Mouse (Mus musculus) frontal cortex, adult (tissue): ENCODE measurements around the gene Fgfr1op2.

Experiments
- ATAC-seq: cut with Nextera tagmentation; 2 replicates; pipeline ENCODE4 v1.9.2; 2017; ENCODE audit warnings: mild to moderate bottlenecking, moderate library complexity, mixed read lengths; ENCODE audit not compliant: low TSS enrichment

Gene Fgfr1op2

DNA sequence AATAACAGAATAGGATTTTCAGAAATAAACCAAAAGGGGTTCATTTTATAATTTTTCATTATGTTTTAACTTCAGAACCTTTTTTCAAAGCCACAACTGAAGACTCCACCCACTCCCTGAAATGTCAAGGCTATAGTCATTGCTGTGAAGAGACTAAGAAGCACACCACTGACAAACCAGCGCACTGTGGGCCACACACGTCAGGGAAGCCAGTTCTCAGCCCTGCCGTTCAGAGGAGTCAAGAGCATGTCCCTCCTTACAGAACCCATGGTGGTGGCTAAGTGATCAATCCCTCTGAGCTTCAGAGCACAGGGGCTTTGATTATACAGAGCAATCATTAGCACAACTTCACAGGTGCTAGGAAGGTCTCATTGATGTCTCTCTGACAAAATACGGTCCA lies 25.6 kb downstream of the Fgfr1op2 start:
- ATAC-seq: no peak; the same call in 1 of the 2 replicates

DNA sequence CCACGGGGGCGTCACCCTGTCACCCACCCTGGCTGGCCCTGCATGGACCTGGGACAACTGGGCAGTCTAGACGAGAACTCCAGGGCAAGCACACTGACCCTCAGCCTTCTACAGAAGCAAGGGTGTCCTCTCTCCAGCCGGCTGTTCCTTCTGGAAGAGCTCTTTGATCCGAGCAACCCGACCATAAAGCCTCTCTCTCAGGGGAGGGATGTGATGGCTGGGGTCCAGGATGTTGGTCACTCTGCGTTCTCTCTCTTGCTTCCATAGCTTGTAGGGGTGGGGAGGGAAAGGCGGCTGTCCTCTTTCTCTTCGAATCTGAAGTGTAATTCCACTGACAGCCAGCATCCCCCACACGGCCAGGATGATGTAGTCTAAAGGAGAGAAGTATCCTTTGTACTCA lies 26.6 kb downstream of the Fgfr1op2 start:
- ATAC-seq: peak; percentile 7; the same call in 1 of the 2 replicates

DNA sequence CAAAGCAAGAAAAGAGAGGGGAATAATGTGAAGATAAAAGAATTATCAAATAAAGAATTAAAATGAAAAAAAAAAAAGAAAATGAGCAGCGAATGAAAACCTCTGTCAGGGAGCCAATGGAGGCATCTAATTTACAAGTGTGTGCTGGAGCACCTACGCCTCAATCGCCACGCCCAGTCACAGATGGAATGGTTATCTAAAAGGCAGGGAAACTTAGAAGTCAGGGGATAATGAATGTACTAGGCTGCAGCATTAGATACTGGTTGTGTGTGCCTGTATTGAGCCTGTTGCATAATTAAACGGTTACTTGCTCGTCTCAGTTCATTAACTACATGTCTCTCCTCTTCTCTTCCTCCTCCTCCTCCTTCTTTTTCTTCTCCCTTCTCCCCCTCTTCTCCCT lies 34.4 kb downstream of the Fgfr1op2 start:
- ATAC-seq: no peak

DNA sequence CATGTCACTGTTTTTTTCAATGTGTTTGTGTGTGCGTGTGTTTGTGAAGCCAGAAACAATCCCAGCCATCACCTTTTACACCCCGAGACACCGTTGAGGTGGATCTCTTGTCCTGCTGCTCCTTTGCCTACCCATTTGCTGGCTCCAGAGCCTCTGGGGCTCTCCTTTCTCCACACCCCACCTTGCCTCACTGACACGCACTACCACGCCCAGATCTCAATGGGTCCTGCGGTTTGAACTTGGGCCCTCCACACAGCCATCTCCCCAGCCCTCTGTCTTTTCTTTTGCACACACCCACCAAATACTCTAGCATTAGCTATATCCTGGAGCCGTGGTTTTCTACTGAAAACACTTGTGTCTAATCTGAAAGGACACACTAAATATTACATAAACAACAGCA lies 34.9 kb downstream of the Fgfr1op2 start:
- no peak for ATAC-seq

DNA sequence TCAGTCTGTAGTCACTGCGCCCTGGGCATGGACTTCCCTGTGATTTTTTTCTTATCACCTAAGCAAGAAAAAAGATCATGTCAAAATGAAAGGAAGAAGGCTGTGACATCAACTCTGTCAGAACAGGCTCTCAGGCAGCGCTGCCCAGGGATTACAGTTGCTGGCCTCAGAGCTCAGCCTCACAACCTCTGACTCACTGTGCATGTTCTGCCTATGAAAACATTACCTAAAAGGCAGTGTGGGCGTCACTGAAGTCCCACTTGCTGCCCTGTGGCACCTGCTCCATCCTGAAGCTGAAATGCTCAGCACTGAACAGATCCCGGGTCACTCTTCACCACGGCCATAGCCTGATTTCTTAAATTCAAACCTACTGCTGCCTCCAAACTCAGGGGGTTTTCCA lies 35.7 kb downstream of the Fgfr1op2 start:
- ATAC-seq: 0 out of 2 replicates have a peak, but pooled peaks have one; percentile 24

DNA sequence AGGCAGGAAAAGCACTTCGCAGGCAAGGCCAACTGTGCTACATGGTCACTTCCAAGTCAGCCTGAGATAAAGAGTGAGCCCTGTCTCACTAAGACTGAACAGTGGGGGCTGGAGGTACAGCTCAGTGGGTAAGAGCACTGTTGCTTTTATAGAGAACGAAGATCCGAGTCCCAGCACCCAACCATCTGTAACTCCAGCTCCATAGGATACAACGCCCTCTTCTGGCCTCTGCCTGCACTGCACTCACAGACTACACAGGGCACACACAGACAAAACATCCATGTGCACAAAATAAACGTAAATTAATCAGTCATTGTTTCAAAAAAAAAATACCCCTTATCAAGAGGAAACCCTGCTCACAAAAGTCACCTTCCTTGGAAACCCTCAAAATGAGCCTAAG lies 36.9 kb downstream of the Fgfr1op2 start:
- ATAC-seq: no peak

DNA sequence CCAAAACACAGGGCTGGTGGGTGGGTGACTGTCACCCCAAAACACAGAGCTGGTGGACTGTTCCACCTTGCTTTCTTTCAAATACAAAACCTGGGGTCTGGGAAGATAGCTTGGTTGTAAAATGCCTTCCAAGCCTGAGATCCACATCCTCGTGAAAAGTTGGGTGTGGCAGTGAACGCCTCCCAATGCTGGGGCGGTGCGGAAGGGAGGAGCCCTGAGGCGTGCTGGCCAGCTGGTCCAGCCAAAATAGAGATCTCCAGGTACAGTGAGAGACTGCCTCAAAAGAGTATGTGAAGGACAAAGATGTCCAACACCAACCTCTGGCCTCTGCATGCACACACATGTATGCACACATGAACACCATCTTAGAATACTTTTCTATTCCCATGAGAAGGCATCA lies 37.5 kb downstream of the Fgfr1op2 start:
- no peak for ATAC-seq

DNA sequence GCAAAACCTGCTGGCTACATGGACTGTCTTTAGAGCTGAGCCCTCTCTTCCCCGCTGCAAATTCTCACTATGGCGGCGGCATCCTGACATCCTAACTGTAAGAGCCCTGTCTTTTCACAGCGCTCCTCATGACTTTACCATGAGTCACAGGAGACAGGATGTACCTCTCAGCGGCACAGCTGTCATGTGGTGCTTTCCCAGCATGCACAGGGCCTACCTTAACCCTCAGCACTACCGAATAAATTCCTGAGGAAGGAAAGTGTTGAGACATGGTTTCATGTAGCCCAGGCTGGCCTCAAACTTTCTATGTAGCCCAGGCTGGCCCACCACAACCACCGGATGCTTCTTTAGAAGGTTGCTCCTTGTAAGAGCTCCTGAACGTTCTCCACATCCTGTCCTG lies 38.9 kb downstream of the Fgfr1op2 start:
- ATAC-seq: no peak

DNA sequence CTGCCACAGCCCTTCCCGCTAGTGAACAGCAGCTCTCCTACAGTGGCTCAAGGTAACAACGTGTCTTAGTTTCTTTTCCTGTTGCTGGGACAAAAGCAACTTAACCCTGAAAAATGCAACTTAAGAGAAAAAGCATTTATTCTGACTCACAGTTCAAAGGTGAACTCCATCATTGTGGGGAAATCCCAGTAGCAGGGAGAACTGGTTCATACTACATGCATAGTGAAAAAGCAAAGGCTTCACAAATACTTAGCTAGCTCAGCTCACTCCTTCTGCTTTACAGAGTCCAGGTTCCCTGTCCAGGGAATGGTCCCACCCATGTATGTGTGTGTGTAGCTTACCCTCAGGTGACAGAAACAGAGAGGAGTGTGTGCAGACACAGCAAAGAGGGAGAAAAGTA lies 39.7 kb downstream of the Fgfr1op2 start:
- no peak for ATAC-seq

DNA sequence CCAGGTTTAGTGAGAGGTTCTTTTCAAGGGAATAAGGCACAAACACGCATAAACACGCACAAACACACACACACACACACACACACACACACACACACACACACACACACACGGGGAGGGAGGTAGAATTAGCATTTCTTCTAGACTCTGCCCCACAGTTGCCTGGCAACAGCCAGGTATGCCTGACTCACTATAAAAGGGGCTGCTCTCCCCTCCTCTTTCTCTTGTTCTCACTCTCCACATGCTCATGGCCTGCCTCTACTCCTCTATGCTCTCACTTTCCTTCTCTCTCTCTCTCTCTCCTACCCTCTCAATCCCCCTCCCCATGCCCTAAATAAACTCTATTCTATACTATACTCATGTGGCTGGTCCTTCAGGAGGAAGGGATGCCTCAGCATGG lies 51.1 kb downstream of the Fgfr1op2 start:
- no peak for ATAC-seq

DNA sequence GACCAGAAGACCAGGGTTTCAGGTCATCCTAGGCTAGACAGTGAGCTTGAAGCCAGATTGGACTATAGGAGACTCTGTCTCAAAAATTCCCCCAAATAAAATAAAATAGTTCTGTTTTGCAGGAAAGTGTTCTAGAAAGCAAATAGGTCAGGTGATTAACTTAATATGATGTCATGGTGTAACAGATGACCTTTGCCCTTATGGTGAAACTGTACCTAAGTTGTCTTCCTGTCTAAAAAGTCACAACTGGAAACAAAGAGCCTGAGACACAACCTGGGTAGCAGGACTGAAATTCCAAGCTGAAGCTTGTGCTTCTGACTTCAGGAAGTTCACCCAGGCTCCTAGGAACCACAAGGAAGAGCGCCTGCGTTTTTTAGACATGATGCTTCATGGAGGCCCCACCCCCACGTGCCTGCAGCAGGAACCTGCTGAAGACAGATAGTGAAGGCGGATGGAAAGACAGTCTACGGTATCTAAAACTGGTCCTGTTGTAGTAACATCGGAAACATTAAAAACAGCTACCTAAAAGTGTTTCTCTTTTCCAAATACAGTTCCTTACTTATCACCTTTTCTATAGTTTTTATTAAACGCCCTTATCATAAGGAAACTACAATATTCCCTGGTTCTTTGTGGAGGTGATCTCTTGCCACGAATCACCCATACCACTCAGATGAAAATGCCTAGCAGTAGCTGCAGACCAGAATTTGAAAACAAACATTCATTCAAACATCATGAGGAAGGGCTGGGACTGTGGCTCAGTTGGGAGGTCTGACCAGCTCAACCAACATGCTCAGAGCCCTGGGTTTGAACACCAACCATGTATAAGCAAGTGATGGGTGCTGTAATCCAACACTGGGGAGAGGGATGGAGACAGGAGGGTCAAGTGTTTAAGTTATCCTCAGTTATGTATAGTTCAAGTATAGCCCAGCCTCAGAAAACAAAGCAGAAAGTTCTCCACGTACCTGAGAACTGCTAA lies 53.1 kb downstream of the Fgfr1op2 start:
- ATAC-seq: no peak

DNA sequence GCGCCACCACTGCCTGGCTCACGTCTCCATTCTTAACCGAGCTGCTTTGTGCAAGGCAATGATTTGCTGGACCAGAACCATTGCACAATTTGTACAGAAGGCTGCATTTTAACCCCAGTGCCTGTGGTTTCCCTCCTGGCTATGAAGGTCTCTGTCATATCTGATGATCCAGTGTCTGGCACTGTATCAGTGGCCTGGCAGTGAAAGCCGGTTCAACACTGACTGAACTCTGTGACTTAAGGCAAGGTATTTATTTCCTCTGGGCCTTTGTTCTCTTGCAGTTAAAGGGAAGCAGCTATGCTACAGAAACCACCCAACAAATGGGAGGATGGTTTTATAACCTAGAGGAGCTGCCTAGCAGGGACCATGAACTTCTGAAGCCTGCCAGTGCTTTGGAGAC lies 54.0 kb downstream of the Fgfr1op2 start:
- no peak for ATAC-seq

DNA sequence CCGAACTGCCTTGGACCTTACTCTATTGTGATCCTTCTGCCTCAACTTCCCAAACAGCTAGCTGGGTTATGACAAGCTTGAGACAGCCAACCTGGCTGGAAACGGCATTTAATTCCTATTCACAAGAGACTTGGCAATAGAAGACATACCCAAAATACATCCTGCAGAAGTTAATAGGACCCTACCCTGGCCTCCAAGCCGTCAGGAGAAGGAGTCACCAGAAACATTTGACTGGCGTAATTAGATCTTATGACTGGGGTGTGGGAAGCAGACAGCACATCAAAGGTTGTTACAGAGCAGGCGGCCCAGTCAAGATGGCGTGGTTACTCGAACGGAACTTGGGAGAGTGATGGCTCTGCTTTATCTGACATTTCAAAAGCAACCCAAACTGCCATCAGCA lies 54.8 kb downstream of the Fgfr1op2 start:
- no peak for ATAC-seq

DNA sequence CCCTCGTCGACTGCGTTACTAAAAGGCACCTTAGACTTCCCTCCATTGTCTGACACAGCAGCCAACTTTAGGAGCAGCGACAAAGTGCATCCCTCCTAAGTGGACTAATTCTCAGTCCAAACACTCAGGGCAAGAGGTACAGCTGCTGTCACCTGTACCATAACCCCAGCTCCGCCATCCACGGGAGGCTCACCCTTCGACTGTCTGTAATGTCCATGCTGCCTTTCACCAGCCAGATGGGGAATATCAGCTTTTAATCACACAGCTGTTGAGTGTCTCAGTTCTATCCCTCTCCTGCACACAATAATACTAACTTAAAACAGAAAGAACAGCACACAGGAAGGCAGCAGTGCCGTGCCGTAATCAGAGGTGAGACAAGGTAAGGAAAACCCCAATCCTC lies 55.4 kb downstream of the Fgfr1op2 start:
- no peak for ATAC-seq

DNA sequence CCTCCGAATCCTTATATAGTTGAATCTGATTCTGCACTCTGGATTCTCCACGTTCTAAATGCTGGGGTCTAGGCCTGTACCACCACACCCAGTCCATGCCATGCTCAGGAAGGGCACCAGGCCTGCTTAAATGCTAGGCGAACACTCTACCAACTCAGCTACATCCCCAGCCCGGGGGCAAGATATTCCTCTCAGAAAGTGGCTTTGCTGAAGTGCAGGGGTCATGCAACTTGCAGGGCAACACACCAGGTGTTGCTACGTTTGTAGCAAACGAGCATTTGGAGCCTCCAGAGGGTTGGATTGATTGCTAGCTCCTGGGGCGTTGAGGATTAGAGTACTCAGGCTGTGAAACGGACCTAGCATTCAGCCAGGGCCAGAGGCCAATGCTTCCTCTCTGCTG lies 56.1 kb downstream of the Fgfr1op2 start:
- ATAC-seq: no peak

DNA sequence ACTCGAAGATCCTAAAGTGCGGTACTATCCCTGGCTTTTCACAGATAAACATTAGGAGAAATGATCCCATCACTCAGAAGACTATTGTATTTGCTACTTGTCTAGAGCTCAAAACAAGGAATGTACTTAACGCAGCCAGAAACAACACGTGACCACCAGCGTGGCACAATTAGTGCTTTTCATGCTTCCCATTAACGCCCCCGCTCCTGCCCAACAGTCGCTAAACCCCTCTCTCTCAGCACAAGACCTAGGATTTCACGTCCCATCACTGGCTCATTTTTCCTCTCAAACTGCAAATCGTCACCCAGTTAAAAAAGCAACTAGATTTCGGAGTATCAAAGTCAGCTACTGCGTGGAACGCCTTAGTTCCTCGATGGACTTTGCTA lies 56.6 kb downstream of the Fgfr1op2 start:
- ATAC-seq: 0 out of 2 replicates have a peak, but pooled peaks have one; percentile 16

DNA sequence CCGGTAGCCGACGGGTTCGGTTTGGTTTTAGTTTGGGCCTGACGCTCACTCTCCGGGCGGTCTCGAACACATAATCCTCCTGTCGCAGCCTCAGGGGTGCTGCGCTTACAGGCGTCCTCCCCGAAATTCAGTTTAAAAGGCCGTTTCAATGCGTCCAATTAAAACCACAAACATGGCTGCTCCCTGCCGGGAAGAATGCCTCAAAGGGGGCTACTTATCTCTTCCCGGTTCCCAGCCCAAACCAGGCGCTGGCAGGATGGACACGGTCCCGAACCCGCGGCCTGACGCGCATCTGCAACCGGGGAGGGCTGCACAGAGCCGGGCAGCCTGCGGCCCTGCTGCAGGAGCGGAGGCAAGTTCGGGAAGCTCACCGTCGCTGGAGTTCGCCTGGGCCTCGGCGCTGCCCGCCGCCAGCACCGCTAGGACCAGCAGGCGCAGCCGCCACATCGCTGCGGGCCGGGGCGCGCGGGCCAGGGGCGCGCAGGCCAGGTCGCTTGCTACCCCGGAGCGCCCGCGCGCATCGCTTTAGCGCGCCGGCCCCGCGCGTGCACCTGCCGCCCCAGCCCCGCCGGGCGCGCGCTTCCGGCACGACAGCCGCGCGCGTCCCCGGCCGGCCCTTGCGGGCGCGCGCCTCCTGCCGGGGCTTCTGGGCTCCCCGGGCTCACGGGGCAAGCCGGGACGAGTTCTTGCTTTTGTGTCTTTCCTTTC lies 57.2 kb downstream of the Fgfr1op2 start:
- ATAC-seq: peak; percentile 86

DNA sequence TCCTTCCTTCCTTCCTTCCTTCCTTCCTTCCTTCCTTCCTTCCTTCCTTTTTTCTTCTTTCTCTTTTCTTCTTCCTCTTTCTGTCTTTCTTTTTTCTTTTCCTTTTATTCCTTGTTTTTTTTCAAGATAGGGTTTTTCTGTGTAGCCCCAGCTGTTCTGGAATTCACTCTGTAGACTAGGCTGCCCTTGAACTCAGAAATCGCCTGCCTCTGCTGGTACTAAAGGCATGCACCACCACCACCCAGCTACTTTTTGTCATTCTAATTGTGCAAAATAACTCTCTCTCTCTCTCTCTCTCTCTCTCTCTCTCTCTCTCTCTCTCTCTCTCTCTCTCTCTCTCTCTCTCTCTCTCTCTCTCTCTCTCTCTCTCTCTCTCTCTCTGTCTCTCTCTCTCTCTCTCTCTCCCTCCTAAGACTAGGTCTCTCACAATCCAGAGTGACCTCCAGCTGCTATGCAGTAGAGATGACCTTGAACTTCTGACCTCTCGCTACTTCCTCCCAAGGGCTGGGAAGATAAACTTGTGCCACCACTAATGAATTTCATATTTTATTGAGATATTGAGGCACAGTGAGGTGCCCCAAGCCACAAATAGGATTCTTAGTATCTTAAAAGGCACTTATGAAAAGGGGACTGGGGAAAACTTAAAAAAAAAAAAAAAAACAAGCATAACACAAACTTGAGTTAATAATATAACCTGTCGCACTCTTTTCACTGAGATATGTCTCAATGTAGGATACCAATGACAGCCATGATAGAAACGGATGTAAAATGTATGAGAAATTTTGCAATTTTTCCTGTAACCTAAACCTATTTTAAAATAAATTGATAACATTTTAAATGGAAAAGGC lies 58.0 kb downstream of the Fgfr1op2 start:
- ATAC-seq: no peak

DNA sequence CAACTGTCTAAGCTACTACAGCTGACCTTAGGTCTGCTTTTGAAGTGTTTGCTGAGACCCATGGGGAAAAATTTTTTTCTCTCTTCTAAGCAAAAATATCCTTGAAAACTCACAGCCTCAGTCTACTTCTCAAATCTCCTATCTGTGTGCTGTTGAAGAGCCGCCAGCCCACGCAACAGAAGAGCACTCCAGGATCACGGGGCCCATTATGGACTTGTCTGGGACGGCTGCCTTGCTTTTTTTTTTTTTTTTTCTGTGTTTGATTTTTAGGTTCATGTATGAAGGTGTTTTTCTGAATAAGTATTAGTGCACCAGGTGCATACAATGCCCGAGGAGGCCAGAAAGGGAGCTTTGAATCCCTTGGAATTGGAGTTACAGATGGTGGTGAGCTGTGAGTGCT lies 59.5 kb downstream of the Fgfr1op2 start:
- ATAC-seq: no peak

DNA sequence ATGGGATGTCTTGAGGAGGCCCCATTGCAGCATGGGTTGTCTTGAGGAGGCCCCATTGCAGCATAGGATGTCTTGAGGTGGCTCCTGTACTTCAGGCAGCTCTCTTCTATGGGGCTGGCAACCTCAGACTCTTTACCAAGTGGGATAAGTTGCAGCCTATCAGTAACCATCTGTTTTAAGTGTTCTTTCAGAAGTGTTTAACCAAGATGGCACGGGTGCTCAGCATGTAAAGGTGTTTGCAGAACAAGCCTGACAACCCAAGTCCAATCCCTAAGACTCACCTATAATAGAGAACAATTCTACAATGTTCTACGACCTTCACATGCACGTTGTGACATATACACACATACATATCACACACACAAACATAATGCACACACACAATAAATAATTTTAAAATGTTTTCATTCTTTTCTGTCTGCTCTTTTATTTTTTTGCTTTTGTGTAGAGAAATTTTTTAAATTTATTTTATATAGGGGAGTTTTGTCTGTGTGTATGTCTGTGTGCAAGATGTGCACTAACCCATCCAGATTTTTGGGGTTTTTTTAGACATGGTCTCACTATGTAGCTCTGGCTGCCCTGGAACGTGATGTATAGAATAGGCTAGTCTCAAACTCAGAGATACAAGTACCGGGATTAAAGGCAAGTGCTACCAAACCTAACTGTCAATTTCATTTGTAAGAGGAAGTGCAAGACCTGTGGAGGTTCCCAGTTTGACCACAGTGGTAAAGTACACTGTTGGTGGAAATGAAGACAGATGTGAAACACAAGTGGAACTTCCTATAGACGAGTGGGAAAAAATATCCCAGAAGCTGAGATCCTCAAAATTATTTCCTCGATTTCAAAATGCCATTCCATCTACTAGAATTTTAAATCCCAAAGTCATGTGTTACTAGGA lies 63.3 kb downstream of the Fgfr1op2 start:
- ATAC-seq: no peak

DNA sequence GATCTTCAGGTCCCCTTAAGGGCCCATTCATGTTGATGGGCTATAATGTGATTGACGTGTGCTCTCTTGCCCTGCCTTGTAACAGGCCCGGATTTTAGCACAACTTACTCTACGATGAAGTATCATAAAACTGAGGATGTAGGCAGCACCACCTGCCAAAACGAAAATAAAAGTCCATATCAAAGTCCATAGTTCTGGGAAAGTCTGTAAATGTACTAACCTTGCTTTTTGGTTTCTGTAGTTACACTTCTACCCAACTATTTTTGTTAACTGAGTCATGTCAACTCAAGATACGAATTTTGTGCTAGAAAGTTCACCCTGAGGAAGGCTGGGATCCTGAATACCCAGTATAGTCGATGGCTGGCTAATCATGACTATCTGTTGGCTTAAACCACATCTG lies 64.0 kb downstream of the Fgfr1op2 start:
- ATAC-seq: no peak
